18 mouse cellular contexts compared by ENCODE assay signal in the genomic region with DNA sequence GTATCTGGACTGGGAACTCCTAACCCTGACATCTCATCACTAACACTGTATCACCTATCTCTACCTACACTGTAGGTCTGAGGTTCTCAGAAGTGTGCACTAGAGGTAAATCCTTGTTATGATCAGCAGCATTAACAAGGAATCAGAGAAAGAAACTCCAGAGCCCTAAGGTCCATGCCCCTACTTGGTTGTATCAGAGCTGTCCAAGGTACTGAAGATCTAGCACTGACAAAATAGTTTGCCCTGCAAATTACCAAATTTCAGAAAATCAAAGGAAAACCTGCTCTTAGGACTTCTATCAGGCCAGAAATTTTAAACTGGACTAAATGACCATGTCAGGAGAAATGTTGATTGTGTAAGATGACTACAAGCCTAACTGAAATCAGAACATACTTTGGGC.
A peak's percentile ranks its signal among the peaks of the same experiment; 100 is the strongest.
DNase-seq lines count a peak whose midpoint lies in the region; ATAC-seq and TF ChIP-seq lines count a peak whose summit lies in the region.
"Had no signal": no experiment of that assay in that cellular context is flagged by ENCODE, and none has a peak within 500 bp of the region (broad histone marks: within the 10 kb centered on the region; RNA-seq: fewer than 3 reads in every experiment).

No protein-coding gene starts in this region.

- DNase-seq in left cerebral cortex, adult 2 months (ENCODE audit: extremely low spot score in 1 of 2, low spot score in 2 of 2): no peak
- no peak for DNase-seq in left cerebral cortex, postnatal 36 days (ENCODE audit: low spot score in 2 of 2)
- DNase-seq in ES-CJ7 (ENCODE audit: low read depth, low spot score): peak; percentile 23
- peak; percentile 32 for DNase-seq in R1 (ENCODE audit: low read depth, low spot score)
- DNase-seq in embryo, embryonic 11.5 days (ENCODE audit: low read depth, low spot score): peak; percentile 13
- no peak for DNase-seq in kidney, adult 2 months
- no peak for DNase-seq in thymus, postnatal 14 days
- DNase-seq: cerebellum, postnatal 10 days; gastrocnemius, postnatal 14 days; kidney, adult 18-20 months; kidney, postnatal 36 days; thymus, postnatal 4 days had no signal

- ATAC-seq in neural tube, embryonic 15.5 days (ENCODE audit: low FRiP score): no peak

- no peak for TF ChIP-seq POLR2A in kidney, adult 2 months (IDR thresholded peaks at IDR 0.05; ENCODE audit: low read depth, low read length)

- H3K4me2 ChIP-seq in neural tube, embryonic 15.5 days: no peak overlapping the region
- H3K4me2 ChIP-seq: embryonic facial prominence, embryonic 15.5 days; liver, embryonic 11.5 days; lung, embryonic 15.5 days; neural tube, embryonic 12.5 days had no signal

- H3K27ac ChIP-seq in left cerebral cortex, adult 2 months: peak overlapping the region; percentile 55; the same call in 1 of the 2 replicates
- no peak overlapping the region for H3K27ac ChIP-seq in kidney, adult 2 months (ENCODE audit: insufficient read depth, low read depth, low read length)
- H3K27ac ChIP-seq in neural tube, embryonic 15.5 days (replicated peaks): no peak overlapping the region
- H3K27ac ChIP-seq: embryonic facial prominence, embryonic 15.5 days; forebrain, embryonic 10.5 days; lung, embryonic 15.5 days; neural tube, embryonic 12.5 days had no signal

- H3K9ac ChIP-seq in neural tube, embryonic 15.5 days (replicated peaks): no peak overlapping the region
- H3K9ac ChIP-seq: embryonic facial prominence, embryonic 15.5 days; lung, embryonic 15.5 days; neural tube, embryonic 12.5 days had no signal

- no peaks in the 10 kb centered on the region for H3K9me3 ChIP-seq in neural tube, embryonic 15.5 days (replicated peaks)
- H3K9me3 ChIP-seq: embryonic facial prominence, embryonic 15.5 days; forebrain, embryonic 10.5 days; lung, embryonic 15.5 days; neural tube, embryonic 12.5 days had no signal

- no peak for TF ChIP-seq CTCF in left cerebral cortex, adult 2 months (IDR thresholded peaks at IDR 0.05)
- TF ChIP-seq CTCF in kidney, adult 2 months (conservative IDR thresholded peaks at IDR 0.05; ENCODE audit: insufficient read depth, insufficient read length, low read depth, low read length): no peak

- H3K36me3 ChIP-seq in kidney, adult 2 months (ENCODE audit: control insufficient read depth, insufficient read depth, low read length): no peaks in the 10 kb centered on the region
- H3K36me3 ChIP-seq in neural tube, embryonic 15.5 days: no peaks in the 10 kb centered on the region
- H3K36me3 ChIP-seq: embryonic facial prominence, embryonic 15.5 days; forebrain, embryonic 10.5 days; lung, embryonic 15.5 days; neural tube, embryonic 12.5 days had no signal

- H3K4me3 ChIP-seq in left cerebral cortex, adult 2 months: no peak overlapping the region
- H3K4me3 ChIP-seq in kidney, adult 2 months (ENCODE audit: insufficient read depth, low read depth, low read length): no peak overlapping the region
- H3K4me3 ChIP-seq in neural tube, embryonic 15.5 days (replicated peaks): no peak overlapping the region
- H3K4me3 ChIP-seq: embryonic facial prominence, embryonic 15.5 days; forebrain, embryonic 10.5 days; lung, embryonic 15.5 days; neural tube, embryonic 12.5 days had no signal

- H3K27me3 ChIP-seq in kidney, adult 2 months (replicated peaks; ENCODE audit: control insufficient read depth, insufficient read depth, low read length): no peaks in the 10 kb centered on the region
- H3K27me3 ChIP-seq in neural tube, embryonic 15.5 days (replicated peaks): no peaks in the 10 kb centered on the region
- H3K27me3 ChIP-seq: embryonic facial prominence, embryonic 15.5 days; lung, embryonic 15.5 days; neural tube, embryonic 12.5 days had no signal

- no peaks in the 10 kb centered on the region for H3K4me1 ChIP-seq in kidney, adult 2 months (ENCODE audit: control insufficient read depth, insufficient read depth, low read length)
- no peaks in the 10 kb centered on the region for H3K4me1 ChIP-seq in neural tube, embryonic 15.5 days
- H3K4me1 ChIP-seq: embryonic facial prominence, embryonic 15.5 days; forebrain, embryonic 10.5 days; lung, embryonic 15.5 days; neural tube, embryonic 12.5 days had no signal

- intact Hi-C loops in left cerebral cortex, adult 2 months (cut with DNase I): loop anchor here (2.0 to 10.0 kb wide), 4 partner anchors 79 to 237 kb away; a partner anchor contains a TSS
- intact Hi-C loops in left cerebral cortex, postnatal 36 days (cut with DNase I): loop anchor here (5.0 kb wide), 1 partner anchor 96 kb away; a partner anchor contains a TSS

Comparison
In these comparisons a context has a peak if more than half of its experiments do, and no peak if none do; other contexts are left out.
1. DNase-seq: peak in ES-CJ7 (single experiment), R1 (single experiment) and embryo, embryonic 11.5 days (single experiment); none in left cerebral cortex, adult 2 months (0 of 2), left cerebral cortex, postnatal 36 days (0 of 2), kidney, adult 2 months (single experiment) and thymus, postnatal 14 days (single experiment).